Mouse (Mus musculus): ENCODE measurements around the gene Zfyve21.

GRCm38 (mm10) chr12:111791474-111792104 is 22.4 kb upstream of the Zfyve21 start:
- no peak for TF ChIP-seq CTCF (IDR thresholded peaks at IDR 0.05; ENCODE audit: low read depth)
- TF ChIP-seq EP300 (IDR thresholded peaks at IDR 0.05; ENCODE audit: low read depth) = no peak
